In genomic region chr19:46991145-46991544, GRCm38 (mm10) we compare ENCODE assay signal across 8 mouse cellular contexts. TPM values are rescaled to one million over a fixed set of nuclear protein-coding genes. Genes with fewer than 3 reads are reported as not detected.
DNase-seq lines count a peak whose midpoint lies in the region; TF ChIP-seq lines count a peak whose summit lies in the region.

No protein-coding gene starts in this region.

- no peaks in the 10 kb centered on the region for H3K27me3 ChIP-seq in cerebellum, adult 2 months (ENCODE audit: control insufficient read depth, insufficient read depth, low read length)
- no peaks in the 10 kb centered on the region for H3K27me3 ChIP-seq in liver, adult 2 months (ENCODE audit: control insufficient read depth, insufficient read depth, low read length)

- H3K27ac ChIP-seq in cerebellum, adult 2 months (ENCODE audit: insufficient read depth, low read length), result no peak overlapping the region
- H3K27ac ChIP-seq in liver, adult 2 months (replicated peaks; ENCODE audit: insufficient read depth, low read depth, low read length), result no peak overlapping the region

- peaks cover 3% of the 10 kb centered on the region for H3K4me1 ChIP-seq in cerebellum, adult 2 months (ENCODE audit: control insufficient read depth, insufficient read depth, low read length)
- H3K4me1 ChIP-seq in liver, adult 2 months (ENCODE audit: control insufficient read depth, insufficient read depth, low read length), result peaks cover 9% of the 10 kb centered on the region

- WGBS in cerebellum, adult 2 months, result 6% methylated on average over 5 of the region's 5 CpGs
- WGBS in liver, adult 2 months, result 6% methylated on average over 5 of the region's 5 CpGs

- H3K9ac ChIP-seq in liver, adult 2 months (ENCODE audit: low read depth, low read length), result no peak overlapping the region

- no peak for TF ChIP-seq POLR2A in cerebellum, adult 2 months (IDR thresholded peaks at IDR 0.05; ENCODE audit: borderline replicate concordance, insufficient read depth, low read length)
- no peak for TF ChIP-seq POLR2A in liver, adult 2 months (IDR thresholded peaks at IDR 0.05; ENCODE audit: extremely low read depth, insufficient read depth, low read length)

- peak overlapping the region; percentile 16 for H3K4me3 ChIP-seq in cerebellum, adult 2 months (replicated peaks; ENCODE audit: insufficient read depth, low read depth, low read length)
- H3K4me3 ChIP-seq in liver, adult 2 months (ENCODE audit: insufficient read depth, low read depth, low read length), result no peak overlapping the region

- peak; percentile 92 for TF ChIP-seq CTCF in cerebellum, adult 2 months (IDR thresholded peaks at IDR 0.05; ENCODE audit: borderline replicate concordance, insufficient read depth, low read depth, low read length)
- peak; percentile 72 for TF ChIP-seq CTCF in liver, adult 2 months (IDR thresholded peaks at IDR 0.05; ENCODE audit: low read depth, low read length)

- no peaks in the 10 kb centered on the region for H3K36me3 ChIP-seq in liver, adult 2 months (ENCODE audit: control insufficient read depth, insufficient read depth, low read length)

- DNase-seq in 416B (ENCODE audit: low read depth) (peak; percentile 92), MN1 (ENCODE audit: low spot score) (peak; percentile 83)
- peak; percentile 84 to 92 for DNase-seq in cerebellum, adult 2 months
- peak; percentile 72 to 77 for DNase-seq in frontal cortex, postnatal 25 days (ENCODE audit: low spot score in 2 of 2)
- peak; percentile 89 for DNase-seq in induced T-regulatory cell, adult 2 months (ENCODE audit: low read depth)
- peak; percentile 94 for DNase-seq in liver, adult 2 months (ENCODE audit: extremely low read depth, low read depth, low spot score)
- peak; percentile 46 for DNase-seq in ovary, adult 18-20 months (ENCODE audit: low spot score)
- peak; percentile 83 for DNase-seq in thymus, postnatal 0 days (ENCODE audit: low spot score)

- no peaks in the 10 kb centered on the region for H3K79me2 ChIP-seq in liver, adult 2 months (ENCODE audit: control insufficient read depth, insufficient read depth, low read length)

RNA-seq across cellular contexts. Expression of gene Ina, which starts 23.4 kb away (rescaled TPM):
- polyA plus RNA-seq in cerebellum, adult 2 months (2012; rRNA removed), result 214 and 232 TPM in 2 replicates
- under 0.01 TPM in 1 of 2 replicates, not detected in the other for total RNA-seq in liver, adult 2 months (2014; rRNA removed)
- polyA plus RNA-seq in liver, adult 2 months (2012; rRNA removed), result not detected in 2 replicates
- polyA plus RNA-seq in thymus, postnatal 0 days (2015; fragmentation: Nextera tagmentation; extraction: Ambion mirVana), result 0.37 and 0.39 TPM in 2 replicates

RNA-seq across cellular contexts. Expression of gene Nt5c2, which starts 23.8 kb away (rescaled TPM):
- polyA plus RNA-seq in cerebellum, adult 2 months (2012; rRNA removed), result 48.9 and 49.3 TPM in 2 replicates
- total RNA-seq in liver, adult 2 months (2014; rRNA removed), result 12.6 and 14.8 TPM in 2 replicates
- 7.4 and 7.5 TPM in 2 replicates for polyA plus RNA-seq in liver, adult 2 months (2012; rRNA removed)
- 104 and 120 TPM in 2 replicates for polyA plus RNA-seq in thymus, postnatal 0 days (2015; fragmentation: Nextera tagmentation; extraction: Ambion mirVana)

RNA-seq across cellular contexts. Expression of gene Pcgf6, which starts 59.6 kb away (rescaled TPM):
- polyA plus RNA-seq in cerebellum, adult 2 months (2012; rRNA removed), result 40.4 and 40.9 TPM in 2 replicates
- 3.6 and 5.9 TPM in 2 replicates for total RNA-seq in liver, adult 2 months (2014; rRNA removed)
- polyA plus RNA-seq in liver, adult 2 months (2012; rRNA removed), result 4.6 and 5.0 TPM in 2 replicates
- 14.1 and 16.8 TPM in 2 replicates for polyA plus RNA-seq in thymus, postnatal 0 days (2015; fragmentation: Nextera tagmentation; extraction: Ambion mirVana)

Comparison
In these comparisons a context has a peak if more than half of its experiments do, and no peak if none do; other contexts are left out.
1. RNA of gene Ina, which starts 23.4 kb away (polyA plus RNA-seq): 214 to 232 TPM in cerebellum, adult 2 months; 0.37 to 0.39 TPM in thymus, postnatal 0 days and not detected in liver, adult 2 months; every median in the first group is over 100 times any median in the second.
2. Peak in every context shown above with its lines, with median percentiles within 50 percentile points of each other: DNase-seq.